Mouse (Mus musculus) monocyte, adult 5-6 weeks (primary cell): ENCODE results near the gene Adamtsl2. TPM values are rescaled to one million over a fixed set of nuclear protein-coding genes. Genes with fewer than 3 reads are reported as not detected.

Source experiments
- ATAC-seq: fragments of 153-309, 156-312 bp; replicated peaks from 2 replicates; pipeline ENCODE4 v1.8.0; 2017; ENCODE audit warnings: mild to moderate bottlenecking; ENCODE audit not compliant: low TSS enrichment, insufficient number of reproducible peaks, severe bottlenecking, poor library complexity, low FRiP score
- total RNA-seq: library from RNA; stranded (forward); fragments of 200-1000, 200-491, 200-594 nt; gene quantifications from 3 replicates; pipeline ENCODE4 v1.2.3, GENCODE M21; 2017

The Adamtsl2 gene
- total RNA-seq, 1 experiment from 2014 or later = not detected

- no peak for ATAC-seq
Observed at GRCm38 (mm10) chr2:27144957-27145356, 65.8 kb downstream of the Adamtsl2 start.

- ATAC-seq = no peak
Observed at GRCm38 (mm10) chr2:27146840-27147239, 67.7 kb downstream of the Adamtsl2 start.

GRCm38 (mm10) chr2:27149457-27149856 is 70.3 kb downstream of the Adamtsl2 start:
- no peak for ATAC-seq

GRCm38 (mm10) chr2:27154466-27155185 is 75.4 kb downstream of the Adamtsl2 start:
- ATAC-seq = no peak

- no peak for ATAC-seq
Observed at GRCm38 (mm10) chr2:27156596-27156995, 77.4 kb downstream of the Adamtsl2 start.

Other genes starting within 250 kb of the Adamtsl2 start
- not detected in 3 replicates for gene Abo, start 214.4 kb upstream of the Adamtsl2 start, total RNA-seq
- 40.7 to 45.0 TPM (median 41.6 TPM) in 3 replicates for gene Surf6, start 176.5 kb upstream of the Adamtsl2 start, total RNA-seq
- gene Med22, start 168.7 kb upstream of the Adamtsl2 start, total RNA-seq = 9.1 to 14.0 TPM (median 13.6 TPM) in 3 replicates
- 929 to 1,174 TPM (median 1,019 TPM) in 3 replicates for gene Rpl7a, start 168.6 kb upstream of the Adamtsl2 start, total RNA-seq
- gene Surf2, start 163.0 kb upstream of the Adamtsl2 start, total RNA-seq = 42.5 to 69.7 TPM (median 48.7 TPM) in 3 replicates
- gene Surf1, start 162.8 kb upstream of the Adamtsl2 start, total RNA-seq = 60.1 to 86.2 TPM (median 60.4 TPM) in 3 replicates
- 69.0 to 90.1 TPM (median 80.5 TPM) in 3 replicates for gene Surf4, start 145.5 kb upstream of the Adamtsl2 start, total RNA-seq
- not detected in 3 replicates for gene Stkld1, start 145.3 kb upstream of the Adamtsl2 start, total RNA-seq
- 49.0 to 99.1 TPM (median 49.2 TPM) in 3 replicates for gene Rexo4, start 115.0 kb upstream of the Adamtsl2 start, total RNA-seq
- gene Adamts13, start 106.0 kb upstream of the Adamtsl2 start, total RNA-seq = 0.57 TPM in 1 of 3 replicates, not detected in the others
- 9.2 to 22.9 TPM (median 11.8 TPM) in 3 replicates for gene Cacfd1, start 69.5 kb upstream of the Adamtsl2 start, total RNA-seq
- 41.1 to 70.7 TPM (median 48.4 TPM) in 3 replicates for gene Slc2a6, start 51.4 kb upstream of the Adamtsl2 start, total RNA-seq
- gene Mymk, start 7.2 kb upstream of the Adamtsl2 start, total RNA-seq = not detected in 3 replicates
- gene Fam163b, start 63.1 kb downstream of the Adamtsl2 start, total RNA-seq = not detected in 3 replicates
- not detected in 3 replicates for gene Dbh, start 85.9 kb downstream of the Adamtsl2 start, total RNA-seq
- not detected in 3 replicates for gene Sardh, start 169.0 kb downstream of the Adamtsl2 start, total RNA-seq